Mouse (Mus musculus): ENCODE measurements around the gene Nedd9. TPM values are rescaled to one million over a fixed set of nuclear protein-coding genes. Genes with fewer than 3 reads are reported as not detected.

Gene Nedd9
- polyA plus RNA-seq, 1 experiment: 26.5 TPM

GRCm38 (mm10) chr13:41446591-41446990 is 40.6 kb downstream of the Nedd9 start:
- 92% methylated on average over 1 of the region's 1 CpGs for WGBS
- H3K27ac ChIP-seq (ENCODE audit: control insufficient read depth, insufficient read depth, low read depth, low read length, poor library complexity): no peak overlapping the region
- H3K4me1 ChIP-seq (ENCODE audit: control insufficient read depth, insufficient read depth, low read length): no peaks in the 10 kb centered on the region
- TF ChIP-seq CTCF (IDR thresholded peaks at IDR 0.05; ENCODE audit: control insufficient read depth, insufficient read depth, low read length) (no peak), POLR2A (IDR thresholded peaks at IDR 0.05; ENCODE audit: borderline replicate concordance, control insufficient read depth, low read depth, low read length) (no peak)
- H3K4me3 ChIP-seq (replicated peaks; ENCODE audit: control insufficient read depth, low read depth, low read length): no peak overlapping the region

GRCm38 (mm10) chr13:41445067-41445808 is 41.9 kb downstream of the Nedd9 start:
- TF ChIP-seq POLR2A (IDR thresholded peaks at IDR 0.05; ENCODE audit: borderline replicate concordance, control insufficient read depth, low read depth, low read length): no peak
- no peak for TF ChIP-seq CTCF (IDR thresholded peaks at IDR 0.05; ENCODE audit: control insufficient read depth, insufficient read depth, low read length)
- Histone ChIP-seq H3K4me3 (replicated peaks; ENCODE audit: control insufficient read depth, low read depth, low read length) (no peak overlapping the region), H3K4me1 (ENCODE audit: control insufficient read depth, insufficient read depth, low read length) (no peaks in the 10 kb centered on the region), H3K27ac (ENCODE audit: control insufficient read depth, insufficient read depth, low read depth, low read length, poor library complexity) (no peak overlapping the region)
- 86% methylated on average over 3 of the region's 3 CpGs for WGBS

- TF ChIP-seq POLR2A (IDR thresholded peaks at IDR 0.05; ENCODE audit: borderline replicate concordance, control insufficient read depth, low read depth, low read length) (no peak), CTCF (IDR thresholded peaks at IDR 0.05; ENCODE audit: control insufficient read depth, insufficient read depth, low read length) (no peak)
- WGBS: 86% methylated on average over 6 of the region's 6 CpGs
- H3K4me1 ChIP-seq (ENCODE audit: control insufficient read depth, insufficient read depth, low read length): no peaks in the 10 kb centered on the region; the same call in 1 of the 2 replicates
- no peak overlapping the region for H3K27ac ChIP-seq (ENCODE audit: control insufficient read depth, insufficient read depth, low read depth, low read length, poor library complexity)
- H3K4me3 ChIP-seq (replicated peaks; ENCODE audit: control insufficient read depth, low read depth, low read length): no peak overlapping the region
These were observed 42.9 kb downstream of the Nedd9 start for GRCm38 (mm10) chr13:41444230-41444629.

GRCm38 (mm10) chr13:41442145-41442544 is 45.0 kb downstream of the Nedd9 start:
- TF ChIP-seq CTCF (IDR thresholded peaks at IDR 0.05; ENCODE audit: control insufficient read depth, insufficient read depth, low read length) (no peak), POLR2A (IDR thresholded peaks at IDR 0.05; ENCODE audit: borderline replicate concordance, control insufficient read depth, low read depth, low read length) (no peak)
- no peaks in the 10 kb centered on the region; the same call in 1 of the 2 replicates for H3K4me1 ChIP-seq (ENCODE audit: control insufficient read depth, insufficient read depth, low read length)
- 77% methylated on average over 4 of the region's 4 CpGs for WGBS
- no peak overlapping the region for H3K4me3 ChIP-seq (replicated peaks; ENCODE audit: control insufficient read depth, low read depth, low read length)
- H3K27ac ChIP-seq (ENCODE audit: control insufficient read depth, insufficient read depth, low read depth, low read length, poor library complexity): no peak overlapping the region

GRCm38 (mm10) chr13:41440205-41440604 is 47.0 kb downstream of the Nedd9 start:
- H3K27ac ChIP-seq (ENCODE audit: control insufficient read depth, insufficient read depth, low read depth, low read length, poor library complexity): no peak overlapping the region
- H3K4me3 ChIP-seq (replicated peaks; ENCODE audit: control insufficient read depth, low read depth, low read length): no peak overlapping the region
- TF ChIP-seq CTCF (IDR thresholded peaks at IDR 0.05; ENCODE audit: control insufficient read depth, insufficient read depth, low read length): no peak
- 46% methylated on average over 1 of the region's 1 CpGs for WGBS
- H3K4me1 ChIP-seq (ENCODE audit: control insufficient read depth, insufficient read depth, low read length): no peaks in the 10 kb centered on the region; the same call in 1 of the 2 replicates

GRCm38 (mm10) chr13:41437390-41437789 is 49.8 kb downstream of the Nedd9 start:
- WGBS: 32% methylated on average over 2 of the region's 2 CpGs
- H3K27ac ChIP-seq (ENCODE audit: control insufficient read depth, insufficient read depth, low read depth, low read length, poor library complexity): no peak overlapping the region
- peaks cover 3% of the 10 kb centered on the region; the same call in 1 of the 2 replicates for H3K4me1 ChIP-seq (ENCODE audit: control insufficient read depth, insufficient read depth, low read length)
- H3K4me3 ChIP-seq (replicated peaks; ENCODE audit: control insufficient read depth, low read depth, low read length): no peak overlapping the region
- no peak for TF ChIP-seq CTCF (IDR thresholded peaks at IDR 0.05; ENCODE audit: control insufficient read depth, insufficient read depth, low read length)
- TF ChIP-seq POLR2A (IDR thresholded peaks at IDR 0.05; ENCODE audit: borderline replicate concordance, control insufficient read depth, low read depth, low read length): no peak

- WGBS: 80% methylated on average over 5 of the region's 5 CpGs
These were observed 50.4 kb downstream of the Nedd9 start for GRCm38 (mm10) chr13:41436731-41437130.

GRCm38 (mm10) chr13:41433201-41433600 is 54.0 kb downstream of the Nedd9 start:
- 40% methylated on average over 6 of the region's 6 CpGs for WGBS
- Histone ChIP-seq H3K27ac (ENCODE audit: control insufficient read depth, insufficient read depth, low read depth, low read length, poor library complexity) (no peak overlapping the region), H3K4me3 (replicated peaks; ENCODE audit: control insufficient read depth, low read depth, low read length) (no peak overlapping the region), H3K4me1 (ENCODE audit: control insufficient read depth, insufficient read depth, low read length) (peaks cover 3% of the 10 kb centered on the region; the same call in 1 of the 2 replicates)
- TF ChIP-seq POLR2A (IDR thresholded peaks at IDR 0.05; ENCODE audit: borderline replicate concordance, control insufficient read depth, low read depth, low read length) (no peak), CTCF (IDR thresholded peaks at IDR 0.05; ENCODE audit: control insufficient read depth, insufficient read depth, low read length) (no peak)

More at GRCm38 (mm10) chr13:41436731-41437130, 50.4 kb downstream of the Nedd9 start:
- no peak for TF ChIP-seq POLR2A (IDR thresholded peaks at IDR 0.05; ENCODE audit: borderline replicate concordance, control insufficient read depth, low read depth, low read length)
- TF ChIP-seq CTCF (IDR thresholded peaks at IDR 0.05; ENCODE audit: control insufficient read depth, insufficient read depth, low read length): no peak
- peaks cover 3% of the 10 kb centered on the region; the same call in 1 of the 2 replicates for H3K4me1 ChIP-seq (ENCODE audit: control insufficient read depth, insufficient read depth, low read length)
- no peak overlapping the region for H3K27ac ChIP-seq (ENCODE audit: control insufficient read depth, insufficient read depth, low read depth, low read length, poor library complexity)
- no peak overlapping the region for H3K4me3 ChIP-seq (replicated peaks; ENCODE audit: control insufficient read depth, low read depth, low read length)

All from bone marrow, adult 2 months (tissue).